Mouse (Mus musculus): ENCODE data around the gene Spx. TPM values are rescaled to one million over a fixed set of nuclear protein-coding genes. Genes with fewer than 3 reads are reported as not detected.

Gene Spx
- polyA plus RNA-seq, 1 experiment from 2014 or later, result 1.9 TPM

GRCm38 (mm10) chr6:142395756-142396155 lies 17.5 kb upstream of the Spx start:
- Histone ChIP-seq H3K4me2 (ENCODE audit: low read depth, low read length) (no peak overlapping the region), H3K36me3 (ENCODE audit: control insufficient read depth, insufficient read depth, low read length) (peaks cover 22% of the 10 kb centered on the region), H3K27ac (ENCODE audit: low read depth, low read length) (no peak overlapping the region), H3K4me3 (ENCODE audit: low read depth, low read length) (no peak overlapping the region), H3K9ac (replicated peaks; ENCODE audit: low read depth, low read length) (no peak overlapping the region), H3K27me3 (ENCODE audit: control insufficient read depth, insufficient read depth, low read length) (no peaks in the 10 kb centered on the region), H3K4me1 (ENCODE audit: control insufficient read depth, insufficient read depth, low read length) (no peaks in the 10 kb centered on the region), H3K9me3 (ENCODE audit: control insufficient read depth, low read length) (no peaks in the 10 kb centered on the region)
- 94% methylated on average over 6 of the region's 6 CpGs for WGBS
- ATAC-seq (ENCODE audit: low read depth), result no peak

GRCm38 (mm10) chr6:142411140-142411539 lies 2.1 kb upstream of the Spx start:
- WGBS, result 54% methylated on average over 1 of the region's 1 CpGs
- Histone ChIP-seq H3K4me3 (ENCODE audit: low read depth, low read length) (no peak overlapping the region), H3K9me3 (ENCODE audit: control insufficient read depth, low read length) (no peaks in the 10 kb centered on the region), H3K9ac (replicated peaks; ENCODE audit: low read depth, low read length) (no peak overlapping the region), H3K36me3 (ENCODE audit: control insufficient read depth, insufficient read depth, low read length) (no peaks in the 10 kb centered on the region), H3K4me2 (ENCODE audit: low read depth, low read length) (no peak overlapping the region), H3K27ac (ENCODE audit: low read depth, low read length) (no peak overlapping the region), H3K4me1 (ENCODE audit: control insufficient read depth, insufficient read depth, low read length) (no peaks in the 10 kb centered on the region), H3K27me3 (ENCODE audit: control insufficient read depth, insufficient read depth, low read length) (peaks cover 11% of the 10 kb centered on the region; the same call in 1 of the 2 replicates)
- no peak for ATAC-seq (ENCODE audit: low read depth)

DNA sequence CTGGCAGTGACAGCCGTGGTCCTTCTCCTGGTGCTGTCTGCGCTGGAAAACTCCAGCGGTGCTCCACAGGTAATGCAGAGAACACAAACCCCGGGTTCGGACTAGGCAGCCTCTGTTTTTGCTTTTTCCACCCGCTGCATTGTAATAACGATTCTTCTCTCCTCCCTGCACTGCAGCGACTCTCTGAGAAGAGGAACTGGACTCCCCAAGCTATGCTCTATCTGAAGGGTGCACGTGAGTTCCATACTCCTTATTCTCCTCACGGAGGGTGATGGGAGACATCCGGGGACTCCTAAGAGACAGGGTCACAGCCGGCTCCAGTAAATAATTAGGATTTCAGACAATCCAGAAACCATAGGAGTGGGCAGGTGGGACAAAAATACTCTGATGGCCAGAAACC lies 604 bp downstream of the Spx start:
- Histone ChIP-seq H3K4me1 (ENCODE audit: control insufficient read depth, insufficient read depth, low read length) (no peaks in the 10 kb centered on the region), H3K27me3 (ENCODE audit: control insufficient read depth, insufficient read depth, low read length) (peaks cover 11% of the 10 kb centered on the region; the same call in 1 of the 2 replicates), H3K9me3 (ENCODE audit: control insufficient read depth, low read length) (no peaks in the 10 kb centered on the region), H3K36me3 (ENCODE audit: control insufficient read depth, insufficient read depth, low read length) (no peaks in the 10 kb centered on the region), H3K9ac (replicated peaks; ENCODE audit: low read depth, low read length) (no peak overlapping the region), H3K4me3 (ENCODE audit: low read depth, low read length) (no peak overlapping the region), H3K4me2 (ENCODE audit: low read depth, low read length) (no peak overlapping the region; the same call in 1 of the 2 replicates), H3K27ac (ENCODE audit: low read depth, low read length) (no peak overlapping the region)
- 14% methylated on average over 12 of the region's 12 CpGs for WGBS
- no peak for ATAC-seq (ENCODE audit: low read depth)

DNA sequence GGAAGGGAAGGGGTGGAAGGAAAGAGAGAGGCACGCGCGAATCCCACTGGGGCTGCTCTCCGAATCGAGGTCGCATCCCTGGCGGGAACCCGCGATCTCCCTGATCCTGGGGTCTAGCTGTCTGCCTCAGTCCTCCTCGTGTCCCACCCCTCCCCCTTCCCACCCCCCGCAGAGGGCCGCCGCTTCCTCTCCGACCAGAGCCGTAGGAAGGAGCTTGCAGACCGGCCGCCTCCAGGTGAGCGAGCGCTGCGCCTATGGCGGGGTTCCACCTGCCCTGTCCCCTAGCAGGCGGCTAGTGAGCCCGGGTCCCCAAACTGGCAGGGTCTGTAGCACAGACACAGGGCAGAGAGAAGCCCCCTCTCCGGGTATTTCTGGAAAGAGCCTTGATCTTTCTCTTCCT lies 1.4 kb downstream of the Spx start:
- Histone ChIP-seq H3K4me2 (ENCODE audit: low read depth, low read length) (peak overlapping the region; percentile 46), H3K4me1 (ENCODE audit: control insufficient read depth, insufficient read depth, low read length) (no peaks in the 10 kb centered on the region), H3K36me3 (ENCODE audit: control insufficient read depth, insufficient read depth, low read length) (no peaks in the 10 kb centered on the region), H3K9ac (replicated peaks; ENCODE audit: low read depth, low read length) (peak overlapping the region; percentile 46), H3K27me3 (ENCODE audit: control insufficient read depth, insufficient read depth, low read length) (peaks cover 11% of the 10 kb centered on the region; the same call in 1 of the 2 replicates), H3K27ac (ENCODE audit: low read depth, low read length) (no peak overlapping the region), H3K9me3 (ENCODE audit: control insufficient read depth, low read length) (no peaks in the 10 kb centered on the region), H3K4me3 (ENCODE audit: low read depth, low read length) (peak overlapping the region; percentile 26)
- peak; percentile 71; the same call in 1 of the 2 replicates for ATAC-seq (ENCODE audit: low read depth)
- 1% methylated on average over 24 of the region's 24 CpGs for WGBS

DNA sequence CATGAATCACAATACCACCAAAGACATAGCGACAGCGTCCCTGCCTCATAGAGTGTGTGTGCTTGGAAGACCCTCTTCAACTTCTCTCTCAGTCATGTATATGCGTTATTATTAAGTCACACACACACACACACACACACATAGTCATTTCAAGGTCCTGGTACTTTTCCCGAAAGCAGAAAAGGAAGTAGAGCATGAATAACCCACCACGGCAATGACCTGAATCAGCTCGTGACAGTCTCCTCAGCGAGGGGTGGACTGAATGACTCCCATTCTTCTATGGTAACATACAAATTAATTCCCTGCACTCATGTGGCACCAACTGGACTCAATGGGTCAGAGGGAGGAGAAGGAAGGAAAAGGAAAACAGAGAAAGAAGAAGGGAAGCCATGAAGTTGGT lies 11.7 kb downstream of the Spx start:
- Histone ChIP-seq H3K36me3 (ENCODE audit: control insufficient read depth, insufficient read depth, low read length) (no peaks in the 10 kb centered on the region), H3K9ac (replicated peaks; ENCODE audit: low read depth, low read length) (no peak overlapping the region), H3K27me3 (ENCODE audit: control insufficient read depth, insufficient read depth, low read length) (no peaks in the 10 kb centered on the region), H3K4me2 (ENCODE audit: low read depth, low read length) (no peak overlapping the region), H3K4me3 (ENCODE audit: low read depth, low read length) (no peak overlapping the region), H3K27ac (ENCODE audit: low read depth, low read length) (no peak overlapping the region), H3K4me1 (ENCODE audit: control insufficient read depth, insufficient read depth, low read length) (no peaks in the 10 kb centered on the region), H3K9me3 (ENCODE audit: control insufficient read depth, low read length) (no peaks in the 10 kb centered on the region)
- no peak for ATAC-seq (ENCODE audit: low read depth)
- 71% methylated on average over 7 of the region's 7 CpGs for WGBS

DNA sequence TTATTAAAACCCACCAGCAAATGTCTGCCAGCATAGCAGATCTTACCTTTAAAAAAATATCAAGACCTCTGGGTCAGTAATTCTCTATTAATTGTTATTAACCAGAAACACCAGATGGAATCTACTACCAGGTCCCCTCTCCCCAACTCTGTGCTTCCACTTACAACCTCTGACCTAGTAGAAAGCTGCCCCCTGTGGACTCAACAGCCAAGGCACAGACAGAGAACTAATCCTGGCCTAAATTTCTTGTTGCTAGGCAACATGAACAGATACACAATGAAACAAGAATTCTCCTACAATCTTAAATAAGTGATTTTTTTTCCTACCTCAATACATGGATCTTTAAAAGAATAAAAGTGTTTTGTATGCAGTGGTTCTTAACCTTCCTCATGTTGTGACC lies 15.8 kb downstream of the Spx start:
- H3K4me3 ChIP-seq (ENCODE audit: low read depth, low read length), result no peak overlapping the region
- H3K9me3 ChIP-seq (ENCODE audit: control insufficient read depth, low read length), result no peaks in the 10 kb centered on the region
- no peaks in the 10 kb centered on the region for H3K36me3 ChIP-seq (ENCODE audit: control insufficient read depth, insufficient read depth, low read length)
- no peak for ATAC-seq (ENCODE audit: low read depth)
- no peak overlapping the region for H3K4me2 ChIP-seq (ENCODE audit: low read depth, low read length)
- no peak overlapping the region for H3K9ac ChIP-seq (replicated peaks; ENCODE audit: low read depth, low read length)
- H3K27ac ChIP-seq (ENCODE audit: low read depth, low read length), result no peak overlapping the region
- no peaks in the 10 kb centered on the region for H3K4me1 ChIP-seq (ENCODE audit: control insufficient read depth, insufficient read depth, low read length)
- H3K27me3 ChIP-seq (ENCODE audit: control insufficient read depth, insufficient read depth, low read length), result no peaks in the 10 kb centered on the region

DNA sequence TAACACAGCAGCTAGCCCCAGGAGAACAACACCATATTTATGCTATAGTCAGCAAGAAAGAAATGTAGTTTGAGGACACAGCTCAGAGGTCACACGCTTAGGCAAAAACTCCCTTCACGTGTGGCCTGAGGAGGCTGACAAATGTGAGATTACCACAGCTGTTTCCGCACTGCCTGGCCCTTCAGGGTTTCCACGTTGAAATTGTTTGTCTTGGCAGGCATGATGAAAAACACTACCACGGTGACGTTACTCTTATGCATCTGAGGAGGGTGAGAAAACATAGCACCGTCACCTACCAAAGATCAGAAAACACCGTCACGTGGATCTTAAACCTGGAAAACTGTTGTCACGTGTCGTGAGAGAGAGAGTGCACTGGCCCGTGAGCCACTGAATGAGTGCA lies 38.1 kb downstream of the Spx start:
- Histone ChIP-seq H3K9ac (replicated peaks; ENCODE audit: low read depth, low read length) (no peak overlapping the region), H3K9me3 (ENCODE audit: control insufficient read depth, low read length) (no peaks in the 10 kb centered on the region), H3K27me3 (ENCODE audit: control insufficient read depth, insufficient read depth, low read length) (no peaks in the 10 kb centered on the region), H3K4me2 (ENCODE audit: low read depth, low read length) (no peak overlapping the region), H3K27ac (ENCODE audit: low read depth, low read length) (no peak overlapping the region), H3K36me3 (ENCODE audit: control insufficient read depth, insufficient read depth, low read length) (no peaks in the 10 kb centered on the region), H3K4me1 (ENCODE audit: control insufficient read depth, insufficient read depth, low read length) (no peaks in the 10 kb centered on the region), H3K4me3 (ENCODE audit: low read depth, low read length) (no peak overlapping the region)
- no peak for ATAC-seq (ENCODE audit: low read depth)
- WGBS, result 78% methylated on average over 12 of the region's 12 CpGs

- H3K4me1 ChIP-seq (ENCODE audit: control insufficient read depth, insufficient read depth, low read length), result no peaks in the 10 kb centered on the region
- no peak overlapping the region for H3K4me3 ChIP-seq (ENCODE audit: low read depth, low read length)
- H3K9me3 ChIP-seq (ENCODE audit: control insufficient read depth, low read length), result no peaks in the 10 kb centered on the region
- H3K27ac ChIP-seq (ENCODE audit: low read depth, low read length), result no peak overlapping the region
- no peaks in the 10 kb centered on the region for H3K27me3 ChIP-seq (ENCODE audit: control insufficient read depth, insufficient read depth, low read length)
- no peak overlapping the region for H3K9ac ChIP-seq (replicated peaks; ENCODE audit: low read depth, low read length)
- ATAC-seq (ENCODE audit: low read depth), result no peak
- no peaks in the 10 kb centered on the region for H3K36me3 ChIP-seq (ENCODE audit: control insufficient read depth, insufficient read depth, low read length)
- WGBS, result 79% methylated on average over 2 of the region's 2 CpGs
- no peak overlapping the region for H3K4me2 ChIP-seq (ENCODE audit: low read depth, low read length)
These were observed 40.1 kb downstream of the Spx start for GRCm38 (mm10) chr6:142453311-142453710.

GRCm38 (mm10) chr6:142455314-142455996 lies 42.2 kb downstream of the Spx start:
- no peak overlapping the region for H3K4me2 ChIP-seq (ENCODE audit: low read depth, low read length)
- H3K27ac ChIP-seq (ENCODE audit: low read depth, low read length), result no peak overlapping the region
- H3K27me3 ChIP-seq (ENCODE audit: control insufficient read depth, insufficient read depth, low read length), result no peaks in the 10 kb centered on the region
- no peaks in the 10 kb centered on the region for H3K4me1 ChIP-seq (ENCODE audit: control insufficient read depth, insufficient read depth, low read length)
- ATAC-seq (ENCODE audit: low read depth), result no peak
- H3K4me3 ChIP-seq (ENCODE audit: low read depth, low read length), result no peak overlapping the region
- 76% methylated on average over 7 of the region's 7 CpGs for WGBS
- H3K9me3 ChIP-seq (ENCODE audit: control insufficient read depth, low read length), result no peaks in the 10 kb centered on the region
- H3K9ac ChIP-seq (replicated peaks; ENCODE audit: low read depth, low read length), result no peak overlapping the region
- H3K36me3 ChIP-seq (ENCODE audit: control insufficient read depth, insufficient read depth, low read length), result no peaks in the 10 kb centered on the region
